Mouse (Mus musculus) mesoderm, embryonic 11.5 days (tissue): ENCODE results near the gene Nacc2.
A peak's percentile ranks its signal among the peaks of the same experiment; 100 is the strongest.

Source experiments
- DNase-seq: peaks from one replicate; pipeline ENCODE4 v3.0.0-alpha.2; 2012; ENCODE audit warnings: low read depth, low spot score

The Nacc2 gene

DNA sequence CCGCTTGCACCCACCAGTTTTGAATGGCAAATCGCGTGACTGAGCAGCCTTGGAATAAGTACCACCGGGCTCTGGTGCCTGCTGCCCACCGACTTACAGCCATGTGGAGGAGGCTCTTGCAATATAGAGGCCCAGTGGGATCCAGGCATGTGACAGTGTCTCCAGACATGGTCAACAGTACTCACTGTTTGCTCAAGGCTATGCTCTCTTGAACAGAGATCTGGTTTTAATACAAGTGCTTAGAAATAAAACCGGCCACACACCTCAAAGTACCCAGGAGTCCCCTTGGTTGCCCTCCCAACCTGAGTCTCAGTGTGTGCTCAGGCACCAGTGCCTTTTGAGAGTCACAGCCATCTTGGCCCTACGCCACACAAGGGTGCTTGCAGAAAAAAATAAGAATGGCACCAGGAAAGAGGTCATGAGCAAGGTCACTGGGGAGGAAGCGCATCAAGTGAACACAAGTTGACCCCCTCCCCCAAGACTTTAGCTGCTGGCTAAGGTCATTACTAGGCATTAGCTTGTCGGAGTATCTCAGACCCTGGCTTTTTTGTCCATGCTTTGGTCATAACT is at the start of gene Nacc2:
TSS of gene Nacc2 (minus strand) at position 142 of the 570 bp plus-strand sequence.
- no peak for DNase-seq

DNA sequence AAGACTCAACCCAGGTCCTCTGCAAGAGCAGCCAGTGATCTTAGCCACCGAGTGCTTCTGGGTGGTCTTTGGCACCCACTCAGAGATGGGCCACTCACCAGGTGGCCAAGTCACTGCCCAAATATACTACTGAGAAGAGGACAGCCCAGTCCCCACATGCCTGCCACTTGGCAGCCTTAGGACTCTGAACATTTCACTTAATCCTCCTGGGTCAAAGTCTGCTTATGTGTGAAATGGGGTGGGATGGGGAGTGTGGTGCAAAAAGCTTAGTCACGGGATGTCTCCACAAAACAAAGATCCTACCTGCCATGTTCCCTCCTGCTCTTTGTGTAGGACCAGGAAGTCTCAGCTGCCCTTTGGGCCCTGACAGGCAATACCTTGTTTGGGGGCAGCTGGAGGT is 49.1 kb upstream of the Nacc2 start:
- DNase-seq: no peak

DNA sequence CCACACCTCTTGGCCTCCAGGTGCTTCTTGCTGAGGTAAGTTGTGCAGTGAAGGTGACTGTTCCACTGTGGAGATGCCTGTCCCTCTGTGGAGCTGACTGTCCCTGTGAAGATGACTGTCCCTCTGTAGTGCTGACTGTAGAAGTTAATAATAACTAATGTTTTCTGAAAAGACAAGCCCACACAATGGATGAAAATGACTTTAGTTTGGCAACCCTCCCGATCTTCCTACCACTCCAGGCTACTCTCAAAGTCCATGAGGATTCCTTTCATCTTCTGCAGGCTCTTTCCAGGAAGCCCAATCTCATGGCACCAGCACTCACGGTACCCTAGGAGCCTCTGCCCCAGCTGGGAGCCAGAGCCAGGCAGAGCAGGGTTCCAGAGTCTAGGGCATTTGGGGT is 47.4 kb upstream of the Nacc2 start:
- DNase-seq: no peak

DNA sequence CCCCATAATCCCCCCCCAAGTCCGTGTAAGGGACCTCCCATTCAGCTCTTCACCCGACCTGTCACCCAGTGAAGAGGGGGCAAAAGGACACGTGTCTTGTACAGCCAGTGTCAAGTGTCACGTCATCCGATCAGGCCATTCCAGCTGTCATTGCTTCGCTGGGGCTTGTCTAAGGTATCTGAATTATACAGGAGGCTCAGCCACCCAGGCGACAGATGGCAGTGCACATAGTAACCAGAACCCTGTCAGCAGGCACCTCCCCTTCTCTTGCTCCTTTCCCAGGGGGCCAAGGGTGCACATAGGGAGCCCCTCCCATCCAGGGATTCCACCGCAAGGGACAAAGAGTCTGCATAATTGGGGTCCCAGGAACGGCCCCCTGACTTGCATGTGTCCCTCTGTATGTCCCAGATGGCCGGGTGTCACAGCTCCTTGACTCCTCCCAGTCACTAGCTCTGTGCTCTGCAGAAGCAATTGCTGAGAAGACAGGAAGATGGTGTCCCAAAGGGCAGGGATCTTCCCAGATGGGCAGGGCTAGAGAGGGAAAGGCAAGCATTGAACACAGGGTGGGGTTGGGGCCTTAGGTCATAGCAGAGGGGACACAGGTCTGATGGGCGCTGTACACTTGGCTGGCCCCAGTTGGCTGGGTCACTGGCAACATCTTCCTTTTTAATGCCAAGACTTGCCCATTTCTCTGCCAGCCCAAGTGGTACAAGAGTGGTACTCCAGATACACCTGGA is 46.0 kb upstream of the Nacc2 start:
- peak; percentile 72 for DNase-seq

DNA sequence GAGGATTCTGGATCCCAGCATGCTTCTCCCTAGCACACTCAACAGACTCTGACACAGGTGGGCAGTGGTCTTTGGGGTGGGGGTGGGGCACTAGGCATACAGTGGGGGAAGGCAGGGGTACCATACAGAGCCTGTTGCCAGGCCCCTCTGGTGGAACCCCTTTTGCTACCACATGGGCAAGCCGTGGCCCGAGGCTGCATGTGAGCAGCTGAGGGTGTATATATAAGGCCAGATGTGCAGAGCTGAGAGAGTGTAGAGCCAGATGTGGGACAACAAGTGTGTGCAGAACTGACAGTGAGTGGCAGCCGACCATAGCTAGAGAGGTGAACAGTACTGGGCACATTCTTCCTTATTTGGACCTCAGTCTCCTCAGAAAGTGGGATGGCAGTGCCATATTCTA is 43.9 kb upstream of the Nacc2 start:
- no peak for DNase-seq

DNA sequence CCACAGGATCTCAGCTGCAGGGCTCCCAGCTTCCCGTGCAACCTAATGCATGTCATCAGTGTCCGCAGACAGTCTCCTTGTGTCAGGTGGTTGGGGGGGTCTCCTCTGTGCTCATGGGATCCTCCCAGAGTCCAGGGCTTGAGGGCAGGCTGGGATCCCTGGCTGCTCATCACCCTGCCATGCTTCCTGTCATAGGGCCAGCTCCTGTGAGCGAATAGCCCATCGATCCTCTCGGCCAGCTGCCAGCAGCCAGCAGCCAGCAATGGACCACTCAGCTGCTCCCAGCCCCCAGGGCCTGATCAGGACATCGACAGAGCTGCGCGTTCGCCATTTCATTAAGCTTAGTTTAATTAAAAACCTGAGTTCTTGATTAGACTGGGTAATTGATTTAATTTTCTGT is 35.0 kb upstream of the Nacc2 start:
- no peak for DNase-seq

DNA sequence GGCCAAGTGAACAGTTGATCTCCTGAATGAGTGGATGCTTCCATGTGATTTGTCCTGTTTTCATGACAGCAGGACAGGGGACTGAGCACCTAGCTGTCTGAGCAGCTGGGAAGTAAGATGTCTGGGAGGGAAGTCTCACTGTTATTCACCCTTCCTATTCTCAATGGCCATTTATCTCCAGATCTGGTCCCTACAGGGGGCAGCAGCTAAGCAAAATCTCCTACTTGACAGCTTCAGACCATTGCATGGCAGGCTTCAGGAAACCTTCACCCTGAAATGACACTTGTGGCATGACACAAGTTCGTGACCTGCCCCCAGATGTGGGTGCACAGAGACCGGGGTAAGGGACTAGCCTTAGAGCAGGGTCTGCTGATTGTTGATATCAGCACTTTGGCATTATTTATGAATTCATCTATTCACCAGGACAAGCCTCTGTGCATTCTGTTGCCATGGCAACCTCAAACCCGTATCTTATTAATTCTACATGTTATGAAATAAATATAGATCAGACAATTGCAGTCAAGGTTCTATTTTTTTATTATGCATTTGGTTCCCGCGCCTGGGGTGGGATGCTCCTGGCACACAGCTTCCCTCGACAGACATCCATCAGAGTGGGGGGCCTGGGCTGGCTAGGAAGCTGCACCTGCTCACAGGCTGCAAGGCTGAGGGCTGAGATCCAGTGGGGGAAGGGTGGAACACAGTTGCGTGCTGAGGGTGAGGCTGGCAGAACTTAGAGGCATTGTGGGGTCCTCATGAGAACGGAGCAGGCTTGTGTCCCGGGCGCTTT is 33.4 kb upstream of the Nacc2 start:
- no peak for DNase-seq

DNA sequence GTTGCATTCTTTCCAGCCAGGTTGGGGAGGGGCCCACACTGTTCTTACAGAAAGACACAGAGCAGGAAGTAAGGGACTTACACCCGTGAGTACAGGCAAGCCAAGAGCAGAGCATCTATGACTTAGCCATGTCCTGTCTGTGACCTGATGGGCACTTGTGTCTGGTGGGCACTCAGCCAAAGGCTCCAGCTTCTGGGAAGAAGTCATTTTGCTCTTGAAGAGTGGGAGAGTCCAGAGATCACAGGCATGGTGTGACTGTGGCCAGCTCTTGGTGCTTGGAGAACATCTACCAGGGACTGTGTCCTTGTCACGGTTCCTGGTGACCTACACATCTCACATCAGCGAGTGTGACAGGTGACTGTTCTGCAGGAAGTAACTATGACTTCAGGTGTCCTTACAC is 32.7 kb upstream of the Nacc2 start:
- DNase-seq: no peak

DNA sequence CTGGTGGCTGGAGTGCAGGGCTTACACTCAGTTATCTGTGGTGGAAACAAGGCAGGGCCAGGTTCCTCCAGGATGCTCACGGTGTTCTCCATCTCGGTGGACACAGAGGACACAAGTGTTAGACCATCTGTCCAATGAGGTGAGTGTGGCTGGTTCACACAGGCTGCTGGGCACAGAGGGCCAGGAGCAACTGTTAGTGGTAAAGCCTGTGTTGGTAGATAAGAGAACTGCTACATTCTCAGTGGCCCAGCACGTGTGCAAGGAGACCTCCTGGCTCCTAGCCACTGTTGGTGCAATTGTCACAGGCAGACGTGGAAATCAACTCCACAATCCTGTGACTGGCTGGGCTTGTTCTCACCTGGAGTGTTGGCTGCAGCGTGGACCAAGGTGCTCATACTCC is 31.6 kb upstream of the Nacc2 start:
- DNase-seq: no peak

DNA sequence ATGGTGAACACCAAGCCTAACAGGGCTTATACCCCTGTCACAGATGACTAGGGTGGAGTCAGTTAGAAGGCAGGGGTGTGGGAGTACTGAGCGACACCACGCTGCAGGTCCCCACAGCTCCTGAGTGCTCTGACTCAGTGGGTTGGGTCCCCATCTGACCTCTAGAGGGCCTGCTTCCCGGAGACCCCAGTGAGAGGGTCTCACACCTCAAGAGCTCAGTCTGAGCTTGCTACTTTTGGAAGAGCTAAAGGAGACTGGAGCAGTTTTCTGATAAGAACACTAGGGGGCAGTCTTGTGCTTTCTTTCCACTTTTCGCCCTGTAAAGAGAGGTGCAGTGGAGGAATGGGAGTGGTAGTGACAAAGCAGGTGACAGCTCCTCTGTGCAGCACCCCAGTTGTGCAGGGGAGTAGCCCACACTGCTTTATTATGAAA is 30.9 kb upstream of the Nacc2 start:
- peak; percentile 80 for DNase-seq

DNA sequence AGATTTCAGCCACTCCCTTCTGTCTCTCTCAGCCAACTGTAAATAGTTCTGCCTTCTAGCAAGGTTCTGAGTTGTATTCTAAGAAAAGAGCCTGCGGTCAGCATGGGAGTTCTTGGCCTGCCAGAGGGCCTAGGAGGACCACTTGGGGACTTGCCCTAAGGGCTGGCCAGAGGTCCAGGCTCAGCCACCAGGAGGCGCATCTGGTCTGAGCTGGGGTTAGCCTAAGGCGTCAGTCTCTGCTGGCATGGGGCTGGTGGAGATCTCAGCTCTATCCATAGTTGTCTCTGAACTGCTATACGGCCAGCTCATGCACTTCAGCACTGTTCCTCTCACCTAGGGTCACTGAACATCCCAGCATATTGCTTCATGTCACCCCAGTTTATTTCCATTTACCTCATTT is 30.3 kb upstream of the Nacc2 start:
- DNase-seq: peak; percentile 66

DNA sequence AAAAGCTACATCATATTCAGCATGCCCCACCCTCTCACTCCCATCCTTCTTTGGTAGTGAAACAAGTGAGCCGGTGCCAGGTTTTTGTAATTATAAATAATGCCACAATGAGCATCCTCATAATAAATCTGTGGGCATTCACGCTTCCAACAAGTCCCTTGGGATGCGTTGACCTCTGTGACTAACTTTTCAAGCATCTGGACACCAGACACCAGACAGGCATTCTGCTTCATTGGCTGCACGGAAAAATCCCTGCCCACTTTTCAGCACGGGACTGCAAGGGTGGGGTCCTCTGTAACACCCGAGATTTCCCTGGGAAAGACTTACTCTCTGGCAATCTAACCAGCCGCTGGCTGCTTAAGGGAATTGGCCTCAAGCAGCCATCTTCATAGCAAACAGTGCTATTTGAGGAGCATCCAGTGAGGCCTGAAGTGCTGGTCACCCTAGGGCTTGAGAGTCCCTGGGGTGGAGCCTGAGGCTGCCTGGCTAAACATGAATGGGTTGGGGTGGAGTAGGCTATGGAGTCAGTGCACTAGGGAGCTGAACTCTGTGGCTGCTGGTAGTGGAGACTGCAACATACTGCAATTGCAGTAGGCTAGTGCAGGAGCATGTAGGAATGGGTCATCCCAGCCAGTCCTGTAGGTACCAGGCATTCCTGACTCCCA is 24.8 kb upstream of the Nacc2 start:
- peak; percentile 74 for DNase-seq

DNA sequence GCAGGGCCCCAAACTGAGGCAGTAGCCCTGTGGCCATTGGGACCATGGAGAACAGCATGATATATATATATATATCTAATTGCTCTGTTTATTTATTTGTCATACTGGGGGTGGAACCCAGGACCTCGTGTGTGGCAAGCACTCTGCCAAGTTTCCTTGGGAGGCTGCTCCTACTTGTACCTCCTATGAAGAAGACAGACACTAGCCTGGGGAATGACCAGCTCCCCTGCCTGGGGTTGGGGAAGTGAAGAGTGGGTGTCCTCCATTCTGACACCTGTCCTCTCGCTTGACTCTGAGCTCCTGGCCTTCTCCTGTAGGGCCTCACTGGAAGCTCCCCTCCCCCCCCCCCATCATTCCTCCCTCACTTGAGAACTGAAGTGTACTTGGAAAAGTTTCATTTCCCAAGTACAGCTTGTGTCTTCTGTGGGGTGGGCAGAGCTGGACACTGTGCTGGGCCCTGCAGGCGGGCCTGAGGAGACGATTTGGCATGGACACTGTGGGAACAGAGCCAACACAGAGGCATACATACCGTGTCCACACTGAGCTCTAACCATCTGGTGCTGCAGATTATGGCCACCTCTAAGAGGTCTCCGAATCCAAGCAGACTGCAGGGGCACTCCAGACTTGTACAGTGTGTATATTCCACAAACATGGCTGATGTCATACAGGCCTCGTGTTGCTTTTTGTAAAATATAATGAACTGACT is 23.5 kb upstream of the Nacc2 start:
- DNase-seq: no peak

DNA sequence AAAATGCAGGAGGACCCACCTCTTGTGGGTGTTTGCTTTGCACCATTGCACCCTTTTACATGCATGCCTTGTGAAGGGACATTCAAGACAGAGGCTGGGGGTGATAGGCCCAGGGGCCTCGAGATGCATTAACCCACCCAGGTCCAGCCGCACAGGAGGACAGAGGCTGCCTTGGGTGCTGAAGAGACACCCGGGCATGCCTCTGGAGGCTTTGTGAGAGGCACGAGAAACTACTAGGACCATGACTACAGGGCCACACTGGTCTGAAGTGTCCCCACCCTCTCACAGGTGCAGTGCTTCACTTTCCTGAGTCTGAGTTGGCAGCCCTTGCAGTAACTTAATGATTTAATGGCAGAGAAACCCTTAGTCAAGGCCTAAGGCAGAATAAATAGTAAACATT is 22.1 kb upstream of the Nacc2 start:
- no peak for DNase-seq

DNA sequence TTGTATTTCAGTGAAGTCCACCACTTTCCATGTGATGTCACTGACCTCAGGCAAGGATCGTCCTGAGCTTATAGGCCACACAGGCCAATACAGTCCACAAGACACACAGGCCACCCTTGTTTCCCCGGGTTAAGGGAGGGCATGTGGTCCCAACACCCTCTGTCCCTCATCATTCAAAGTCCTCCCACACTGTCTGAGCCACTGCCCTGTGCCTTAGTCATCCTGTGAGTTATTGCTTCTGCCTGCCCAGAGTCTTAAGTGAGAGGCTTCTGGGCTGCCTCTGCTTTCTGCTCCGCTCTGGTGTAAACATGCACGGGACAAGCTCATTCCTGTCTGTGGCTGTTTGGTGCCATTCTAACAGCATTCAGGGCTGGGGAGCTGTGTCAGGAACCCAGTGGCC is 21.3 kb upstream of the Nacc2 start:
- DNase-seq: no peak

DNA sequence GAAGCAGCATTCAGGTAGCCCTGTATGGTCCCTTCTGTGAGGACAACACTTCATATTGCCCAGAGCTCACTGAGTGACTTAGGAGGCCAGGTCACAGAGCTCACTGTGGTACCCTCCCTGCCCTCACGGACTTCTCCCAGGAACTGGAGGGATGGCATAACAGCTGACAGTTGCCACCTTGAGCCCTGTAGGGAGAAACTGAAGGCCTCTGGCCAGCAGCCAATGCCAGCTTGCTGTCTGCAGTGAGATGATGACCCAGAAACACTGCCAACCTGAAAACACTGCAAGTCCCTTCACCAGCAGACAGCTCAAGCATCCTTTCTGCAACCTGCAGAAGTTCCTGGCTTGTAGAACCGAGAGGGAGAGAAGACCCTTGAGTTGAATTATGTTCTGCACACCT is 20.5 kb upstream of the Nacc2 start:
- no peak for DNase-seq

DNA sequence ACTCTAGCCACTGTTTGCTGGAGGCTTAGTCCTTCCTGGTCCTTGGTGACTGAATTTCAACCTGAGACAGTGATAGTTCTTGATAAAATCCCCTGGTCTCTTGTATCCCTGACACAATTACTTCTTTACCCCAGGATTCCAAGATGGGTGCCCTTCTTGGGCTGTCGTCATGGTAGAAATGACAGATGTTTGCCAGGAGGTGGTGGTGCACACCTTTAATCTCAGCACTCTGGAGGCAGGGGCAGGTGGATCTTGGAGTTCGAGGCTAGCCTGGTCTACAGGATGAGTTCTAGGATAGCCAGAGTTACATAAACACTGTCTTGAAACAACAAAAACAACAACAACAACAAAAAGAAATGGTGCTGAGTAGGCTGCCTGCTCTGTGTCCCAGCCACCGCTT is 20.0 kb upstream of the Nacc2 start:
- no peak for DNase-seq

DNA sequence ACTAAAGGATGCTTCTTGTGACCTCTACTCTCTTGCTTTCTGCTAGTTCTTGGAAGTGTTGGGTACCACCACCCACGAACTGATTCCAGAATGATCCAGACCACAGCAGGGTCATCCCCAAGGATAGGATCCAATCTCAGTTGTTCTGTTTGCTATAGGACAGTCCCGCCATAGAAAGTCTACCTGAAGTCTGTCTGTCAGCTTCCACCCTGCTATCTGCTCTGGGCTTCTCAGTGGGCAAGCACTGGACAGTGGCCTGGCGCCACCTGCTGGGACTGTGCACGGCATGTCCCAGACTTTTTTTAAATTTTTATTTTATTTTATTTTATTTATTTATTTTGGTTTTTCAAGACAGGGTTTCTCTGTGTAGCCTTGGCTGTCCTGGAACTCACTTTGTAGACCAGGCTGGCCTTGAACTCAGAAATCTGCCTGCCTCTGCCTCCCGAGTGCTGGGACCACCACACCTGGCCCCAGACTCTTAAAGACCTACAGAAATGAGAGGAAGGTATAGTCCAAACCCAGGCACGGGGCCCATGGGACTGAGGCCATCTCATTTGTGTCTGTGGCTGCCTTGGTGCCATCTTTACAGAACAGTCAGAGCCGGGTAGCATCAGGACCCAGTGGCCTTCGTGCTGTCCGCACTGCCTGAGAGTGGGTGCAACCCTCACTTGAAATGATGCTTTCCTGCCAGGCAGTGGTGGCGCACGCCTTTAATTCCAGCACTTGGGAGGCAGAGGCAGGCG is 19.0 kb upstream of the Nacc2 start:
- no peak for DNase-seq

DNA sequence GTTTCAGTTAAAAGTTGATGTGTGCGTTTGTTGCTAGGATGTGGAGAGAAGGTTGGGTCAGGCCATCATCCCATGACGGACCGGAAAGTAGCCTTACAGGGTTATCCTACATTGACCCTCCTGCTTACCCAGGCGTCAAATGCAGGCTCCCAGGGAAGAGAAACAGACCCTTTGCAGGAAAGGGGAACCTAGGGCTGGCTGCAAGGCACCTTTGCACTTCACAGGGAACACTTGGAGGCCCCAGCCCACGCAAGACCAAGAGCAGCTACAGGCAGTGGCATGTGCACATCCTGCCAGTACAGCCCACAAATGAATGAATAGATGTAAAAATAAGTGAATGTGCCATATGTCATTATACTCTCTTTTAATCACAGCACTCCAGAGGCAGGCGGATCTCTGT is 17.9 kb upstream of the Nacc2 start:
- DNase-seq: no peak

DNA sequence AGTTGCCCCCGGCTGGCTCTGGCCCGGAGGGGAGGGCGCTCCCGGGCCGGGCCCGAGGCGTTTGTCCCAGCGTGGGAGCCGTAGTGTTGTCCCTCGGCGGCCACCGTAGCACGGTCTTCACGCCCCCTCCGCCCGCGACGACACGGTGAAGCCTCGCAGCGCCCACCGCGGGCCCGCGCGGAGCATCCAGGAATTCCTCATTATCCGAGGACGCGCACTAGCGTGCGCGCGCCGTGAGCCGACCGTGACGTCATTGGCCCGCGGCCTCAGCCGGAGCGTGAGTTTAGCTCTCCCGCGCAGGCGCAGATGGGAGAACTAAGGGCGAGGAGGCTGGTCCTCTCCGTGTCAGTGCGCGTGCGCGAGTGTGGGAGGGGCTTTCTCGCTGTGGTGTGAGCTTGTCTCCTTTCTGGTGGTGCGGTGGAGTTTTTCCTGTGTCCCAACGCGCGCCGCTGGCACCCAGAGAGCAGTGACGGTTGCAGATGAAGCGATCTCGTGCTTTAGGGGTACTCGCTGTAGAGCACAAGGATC is 17.3 kb upstream of the Nacc2 start:
- DNase-seq: peak; percentile 100
